Mouse (Mus musculus) retina, postnatal 1 day (tissue): Measurements from ENCODE around the gene Polrmt.
A peak's percentile ranks its signal among the peaks of the same experiment; 100 is the strongest.

ENCODE experiments used
- DNase-seq: peaks from one replicate; pipeline ENCODE4 v3.0.0-alpha.2; 2012

Polrmt gene

GRCm38 (mm10) chr10:79745898-79746773 is at the start of gene Polrmt:
Gene Polrmt (minus strand): TSS chr10:79746581.
- DNase-seq = peak; percentile 98

DNA sequence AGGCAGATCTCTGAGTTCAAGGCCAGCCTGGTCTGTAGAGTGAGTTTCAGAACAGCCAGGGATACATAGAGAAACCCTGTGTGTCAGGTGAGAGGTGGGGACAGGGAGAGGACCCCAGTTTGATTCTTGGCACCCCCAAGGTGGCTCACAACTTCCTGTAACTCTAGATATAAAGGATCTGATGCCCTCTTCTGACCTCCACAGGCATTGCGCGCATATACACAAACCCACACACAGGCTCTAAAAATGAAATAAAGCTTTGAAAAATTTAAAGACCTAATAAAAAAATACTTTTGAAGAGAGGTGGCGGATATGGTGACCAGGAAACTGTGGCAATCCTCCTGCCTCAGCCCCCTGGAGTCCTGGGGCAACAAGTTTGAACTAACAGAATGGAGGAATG is 49.5 kb upstream of the Polrmt start:
- no peak for DNase-seq

GRCm38 (mm10) chr10:79794491-79794931 is 48.1 kb upstream of the Polrmt start:
- DNase-seq = peak; percentile 39

DNA sequence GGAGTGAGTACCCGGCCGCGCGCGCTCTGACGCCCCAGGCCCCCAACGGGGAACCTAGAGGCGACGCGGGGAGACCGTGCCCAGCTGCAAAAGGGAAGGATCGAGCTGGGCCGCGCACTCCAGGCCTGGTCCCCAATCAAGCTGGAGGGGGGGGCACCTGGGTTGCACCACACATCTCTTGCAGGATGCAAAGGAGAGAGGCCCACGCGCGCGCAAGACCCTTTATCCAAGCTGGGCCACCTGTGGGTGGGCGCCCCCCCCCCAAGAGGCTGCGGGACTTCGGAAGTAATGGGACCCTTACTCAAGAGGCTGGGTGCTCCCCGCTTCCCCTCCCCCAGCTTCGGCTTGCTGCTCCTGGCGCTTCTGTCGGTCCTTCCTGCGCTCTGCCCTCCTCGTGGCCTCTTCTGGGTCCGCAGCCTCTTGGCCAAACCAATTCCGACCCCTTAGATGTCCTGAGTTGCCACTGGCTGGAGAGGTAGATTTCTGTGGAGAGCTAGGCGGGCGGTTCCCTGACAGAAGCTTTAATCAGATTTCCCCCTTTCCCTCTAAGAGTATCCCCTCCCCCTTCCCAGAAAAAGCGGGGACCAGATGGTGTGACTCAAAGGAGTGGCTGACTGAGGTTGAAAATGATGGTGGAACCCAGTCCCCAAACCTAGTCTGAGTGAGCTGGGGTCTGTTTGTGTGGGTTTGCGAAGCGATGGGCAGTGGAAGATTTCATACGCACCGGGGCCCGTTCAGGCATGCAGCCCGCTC is 47.5 kb upstream of the Polrmt start:
- DNase-seq = peak; percentile 61

DNA sequence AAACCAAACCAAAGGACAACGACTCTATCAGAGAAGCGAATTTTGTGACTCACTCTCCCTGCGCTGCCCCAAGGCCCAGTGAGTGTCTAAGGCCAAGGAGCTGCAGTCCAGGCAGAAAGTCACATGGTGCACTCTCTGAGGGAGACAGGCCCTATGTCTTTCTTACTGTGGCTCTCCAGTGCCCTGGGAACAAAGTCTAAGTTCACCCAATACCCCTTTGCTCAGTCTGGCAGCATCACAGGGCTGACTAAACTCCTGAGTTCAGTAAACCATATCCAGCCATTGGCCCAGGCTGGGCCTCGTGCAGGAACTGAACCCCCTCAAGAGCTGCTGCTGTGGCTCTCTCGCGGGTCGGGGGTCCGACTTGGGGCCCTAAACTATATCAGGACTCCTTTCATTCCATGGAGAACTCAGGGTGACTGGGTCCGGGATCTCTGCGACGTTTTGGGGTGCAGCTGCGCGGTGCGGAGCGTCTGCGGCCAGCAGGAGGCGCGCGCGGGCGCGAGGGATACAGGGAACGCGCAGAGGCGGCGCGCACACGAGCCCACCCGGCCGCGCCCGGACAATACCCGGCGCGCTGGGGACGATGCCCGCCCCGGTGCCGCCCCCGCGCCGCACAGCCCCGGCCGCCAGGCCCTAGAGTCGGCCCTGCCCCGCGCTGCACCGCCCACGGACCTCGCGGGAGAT is 46.8 kb upstream of the Polrmt start, which contains the start of gene Palm:
Palm (plus strand) TSS at position 522 of the 687 bp plus-strand sequence.
- peak; percentile 84 for DNase-seq

- no peak for DNase-seq
Observed at GRCm38 (mm10) chr10:79792339-79793040, 46.1 kb upstream of the Polrmt start.

DNA sequence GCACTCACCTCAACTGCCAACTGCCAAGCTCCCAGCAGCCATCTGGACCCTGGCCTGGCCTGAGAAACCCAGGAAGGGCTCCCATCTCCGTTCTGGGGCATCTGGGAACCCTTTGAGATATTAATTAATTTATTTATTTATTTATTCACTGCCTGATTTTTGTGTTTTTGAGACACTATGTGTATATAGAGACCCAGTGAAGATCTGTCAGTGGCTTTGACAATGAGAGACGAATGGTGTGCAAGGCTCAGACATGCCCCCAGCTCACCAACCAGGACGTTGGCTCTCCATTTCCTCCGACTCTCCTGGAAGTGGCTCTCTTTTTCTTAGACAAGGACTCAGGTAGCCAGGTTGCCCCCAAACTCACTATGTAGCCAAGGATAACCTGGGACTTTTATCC is 44.5 kb upstream of the Polrmt start, which contains the start of gene Prss57:
Prss57 (minus strand) TSS at position 101 of the 400 bp plus-strand sequence.
- DNase-seq = no peak

DNA sequence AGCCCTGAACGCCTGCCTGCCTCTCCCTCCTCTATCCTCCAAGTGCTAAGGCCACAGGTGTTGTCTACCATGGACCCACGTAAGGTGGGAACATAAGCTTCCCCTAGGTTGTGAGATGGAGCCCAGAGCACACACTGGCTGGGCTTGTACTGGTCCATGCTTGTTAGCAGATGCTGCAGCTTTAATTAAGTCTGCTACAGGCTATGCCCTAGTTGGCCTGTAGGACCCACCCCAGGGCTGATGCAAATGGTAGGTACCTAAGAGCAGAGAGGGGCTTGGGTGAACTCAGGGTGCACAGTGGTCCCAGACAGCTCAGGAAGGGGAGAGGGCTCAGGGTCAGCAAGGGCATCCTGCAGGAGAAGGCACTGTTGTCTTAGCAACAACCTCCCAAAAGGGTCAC is 43.2 kb upstream of the Polrmt start:
- DNase-seq = no peak

GRCm38 (mm10) chr10:79788386-79789158 is 42.2 kb upstream of the Polrmt start:
- peak; percentile 86 for DNase-seq

- DNase-seq = peak; percentile 71
Observed at GRCm38 (mm10) chr10:79783920-79784800, 37.8 kb upstream of the Polrmt start.

DNA sequence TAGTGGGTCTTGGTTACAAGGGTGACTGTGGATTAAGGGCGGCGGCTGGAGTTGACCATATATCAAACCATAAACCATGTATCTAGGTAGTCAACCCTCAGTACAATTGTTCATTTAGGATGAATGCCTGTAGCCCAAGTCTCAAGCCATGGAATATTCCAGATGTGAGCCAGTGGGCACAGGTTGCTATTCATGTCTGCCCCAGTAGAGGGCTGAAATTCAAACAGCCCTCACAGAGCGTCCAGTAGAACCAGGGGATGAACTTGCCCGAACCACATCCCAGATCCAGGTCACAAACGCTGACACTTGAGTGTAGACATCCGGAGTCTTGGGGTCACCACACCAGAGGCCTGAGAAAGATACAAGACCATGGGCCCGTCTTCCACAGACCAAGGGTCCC is 36.7 kb upstream of the Polrmt start:
- DNase-seq = no peak

DNA sequence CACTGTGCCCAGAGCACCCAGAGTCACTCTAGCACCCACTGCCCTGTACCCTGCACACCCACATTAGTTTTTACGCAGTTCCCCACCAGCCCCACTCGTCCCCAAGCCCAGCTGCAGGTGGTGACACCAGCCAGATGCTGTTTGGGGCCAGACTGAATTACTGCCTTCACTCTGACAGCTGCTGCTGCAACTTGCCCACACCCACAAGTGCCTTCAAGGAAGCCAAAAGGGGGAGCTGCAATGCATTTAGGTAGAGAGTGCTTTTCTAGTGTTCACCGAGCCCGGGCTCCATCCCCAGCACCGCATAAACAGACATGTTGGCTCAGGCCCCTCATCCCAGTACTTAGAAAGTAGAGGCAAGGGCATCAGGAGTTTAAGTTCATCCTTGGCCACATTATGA is 35.6 kb upstream of the Polrmt start:
- DNase-seq = no peak

- no peak for DNase-seq
Observed at GRCm38 (mm10) chr10:79781139-79781538, 34.8 kb upstream of the Polrmt start.

- peak; percentile 88 for DNase-seq
Observed at GRCm38 (mm10) chr10:79780664-79781015, 34.3 kb upstream of the Polrmt start.

DNA sequence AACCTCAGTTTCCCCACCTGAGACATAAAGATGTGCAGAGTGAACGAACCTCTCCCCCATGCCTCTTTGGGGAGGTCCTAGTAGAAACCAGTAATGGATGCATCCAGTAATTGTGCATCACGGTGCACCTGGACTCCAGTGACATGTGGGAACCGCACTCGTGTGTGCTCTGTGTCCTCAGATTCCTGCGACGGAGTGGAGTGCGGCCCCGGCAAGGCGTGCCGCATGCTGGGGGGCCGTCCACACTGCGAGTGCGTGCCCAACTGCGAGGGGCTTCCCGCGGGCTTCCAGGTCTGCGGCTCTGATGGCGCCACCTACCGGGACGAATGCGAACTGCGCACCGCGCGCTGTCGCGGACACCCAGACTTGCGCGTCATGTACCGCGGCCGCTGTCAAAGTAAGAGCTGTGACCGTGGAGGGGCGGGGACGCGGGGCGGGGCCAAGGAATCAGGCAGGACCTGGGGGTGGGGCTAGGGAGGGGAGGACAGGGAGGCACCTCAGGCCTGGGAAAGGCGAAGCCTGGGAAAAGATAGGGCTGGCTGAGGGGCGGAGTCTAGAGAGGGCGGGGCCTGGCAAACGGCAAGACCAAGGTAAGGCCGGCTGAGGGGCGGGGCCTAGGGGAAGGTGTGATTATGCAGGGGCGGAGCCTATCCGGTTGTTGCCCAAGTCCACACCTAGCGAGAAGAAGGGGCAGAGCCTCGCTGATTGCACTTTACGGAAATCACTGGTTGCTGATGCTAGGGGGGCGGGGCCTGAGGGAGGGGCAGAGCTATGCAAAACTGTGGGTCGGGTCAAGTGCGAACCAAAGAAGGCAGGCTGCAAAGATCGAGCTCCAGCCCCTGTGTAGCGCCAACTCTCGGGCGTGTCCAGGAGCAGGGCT is 33.6 kb upstream of the Polrmt start:
- peak; percentile 97 for DNase-seq

DNA sequence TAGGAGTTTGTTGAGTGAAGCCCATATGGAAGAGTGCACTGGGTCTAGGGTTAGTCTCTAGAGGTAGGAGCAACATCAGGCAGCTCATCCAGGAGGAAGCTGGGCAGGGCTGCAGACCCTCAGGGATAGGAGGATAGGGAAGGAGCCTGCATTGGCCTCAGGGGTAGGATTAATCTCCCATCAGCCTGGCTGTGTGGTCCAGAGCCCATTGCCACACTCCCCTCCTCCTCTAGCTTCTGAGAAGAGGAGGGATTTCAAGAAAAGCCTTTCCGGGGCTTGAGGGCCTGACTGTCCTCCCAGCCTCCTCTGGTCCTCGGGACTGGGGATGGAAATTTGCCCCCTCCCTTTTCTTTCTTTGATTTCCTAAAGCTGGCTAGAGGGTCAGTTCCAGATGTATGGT is 32.8 kb upstream of the Polrmt start:
- DNase-seq = no peak

DNA sequence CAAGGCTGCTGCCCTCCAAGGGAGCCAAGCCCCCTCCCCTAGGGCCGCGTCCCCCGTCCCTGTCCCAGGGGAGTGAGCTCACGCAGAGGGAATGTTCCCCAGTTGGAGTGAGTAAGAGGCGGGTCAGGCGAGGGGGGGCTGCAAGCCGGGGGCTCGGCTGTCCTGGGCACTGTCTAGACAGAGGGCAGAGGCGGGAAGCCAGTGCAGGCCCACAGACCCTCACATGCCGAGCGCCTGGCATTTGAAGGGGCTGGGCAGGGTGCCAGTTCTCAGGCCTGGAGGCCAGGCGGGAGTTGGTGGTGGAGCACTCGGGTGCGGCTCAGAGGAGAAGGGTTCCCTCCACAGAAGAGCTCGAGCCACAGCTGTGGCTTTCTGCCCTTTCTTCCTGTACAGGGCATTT is 31.6 kb upstream of the Polrmt start:
- DNase-seq = peak; percentile 92

GRCm38 (mm10) chr10:79777103-79777531 is 30.7 kb upstream of the Polrmt start, which contains the start of gene Fstl3:
Gene Fstl3 (plus strand): TSS chr10:79777272.
- DNase-seq = peak; percentile 46

- DNase-seq = no peak
Observed at GRCm38 (mm10) chr10:79774486-79775279, 28.3 kb upstream of the Polrmt start.
